Comparison of ENCODE assay signal across 22 mouse cellular contexts in genomic region chr6:149032198-149032597, GRCm38 (mm10).
A peak's percentile ranks its signal among the peaks of the same experiment; 100 is the strongest.
DNase-seq lines count a peak whose midpoint lies in the region; ATAC-seq and TF ChIP-seq lines count a peak whose summit lies in the region.
"Had no signal": no experiment of that assay in that cellular context is flagged by ENCODE, and none has a peak within 500 bp of the region (broad histone marks: within the 10 kb centered on the region; RNA-seq: fewer than 3 reads in every experiment).

No protein-coding gene starts in this region.

- no peaks in the 10 kb centered on the region for H3K4me1 ChIP-seq in liver, postnatal 0 days (ENCODE audit: insufficient read depth)
- H3K4me1 ChIP-seq: embryonic facial prominence, embryonic 13.5 days; embryonic facial prominence, embryonic 15.5 days; forebrain, embryonic 10.5 days; forebrain, embryonic 12.5 days had no signal

- H3K27ac ChIP-seq in liver, postnatal 0 days (ENCODE audit: low read depth), result no peak overlapping the region
- H3K27ac ChIP-seq: embryonic facial prominence, embryonic 13.5 days; embryonic facial prominence, embryonic 15.5 days; forebrain, embryonic 10.5 days; forebrain, embryonic 12.5 days had no signal

- H3K4me3 ChIP-seq in liver, postnatal 0 days (ENCODE audit: low read depth, low read length), result no peak overlapping the region
- H3K4me3 ChIP-seq: embryonic facial prominence, embryonic 13.5 days; embryonic facial prominence, embryonic 15.5 days; erythroblast, embryonic 14.5 days; forebrain, embryonic 10.5 days; forebrain, embryonic 12.5 days had no signal

- no peak for TF ChIP-seq CTCF in liver, postnatal 0 days (IDR thresholded peaks at IDR 0.05; ENCODE audit: low read depth)

- 88% methylated on average over 5 of the region's 5 CpGs for WGBS in liver, postnatal 0 days (ENCODE audit: insufficient replicate concordance)

- H3K4me2 ChIP-seq in liver, postnatal 0 days (ENCODE audit: low read depth, low read length), result no peak overlapping the region
- H3K4me2 ChIP-seq: embryonic facial prominence, embryonic 13.5 days; embryonic facial prominence, embryonic 15.5 days; forebrain, embryonic 12.5 days had no signal

- H3K9ac ChIP-seq in liver, postnatal 0 days (replicated peaks), result no peak overlapping the region
- H3K9ac ChIP-seq: embryonic facial prominence, embryonic 13.5 days; embryonic facial prominence, embryonic 15.5 days; forebrain, embryonic 12.5 days had no signal

- H3K9me3 ChIP-seq in liver, postnatal 0 days (ENCODE audit: low read length), result no peaks in the 10 kb centered on the region
- H3K9me3 ChIP-seq: embryonic facial prominence, embryonic 13.5 days; embryonic facial prominence, embryonic 15.5 days; forebrain, embryonic 10.5 days; forebrain, embryonic 12.5 days had no signal

- TF ChIP-seq EP300 in liver, postnatal 0 days (IDR thresholded peaks at IDR 0.05; ENCODE audit: low read depth), result no peak

- H3K27me3 ChIP-seq in liver, postnatal 0 days (ENCODE audit: insufficient read depth, low read length), result no peaks in the 10 kb centered on the region
- H3K27me3 ChIP-seq: embryonic facial prominence, embryonic 13.5 days; embryonic facial prominence, embryonic 15.5 days; forebrain, embryonic 12.5 days had no signal

- peaks cover 9% of the 10 kb centered on the region for H3K36me3 ChIP-seq in liver, postnatal 0 days (replicated peaks; ENCODE audit: insufficient read depth, low read length)
- H3K36me3 ChIP-seq: embryonic facial prominence, embryonic 15.5 days had no signal

- ATAC-seq in liver, postnatal 0 days, result no peak
- no peak for ATAC-seq in megakaryocyte, adult 5-6 weeks (ENCODE audit: poor library complexity, severe bottlenecking)
- ATAC-seq: forebrain, embryonic 14.5 days; forebrain, embryonic 16.5 days had no signal

- DNase-seq in adrenal gland, adult 8-10 months, result peak; percentile 21
- no peak for DNase-seq in adrenal gland, postnatal 4 days (ENCODE audit: low spot score in 2 of 2)
- DNase-seq in adrenal gland, postnatal 10 days, result peak; percentile 22
- DNase-seq in adrenal gland, postnatal 14 days, result peak; percentile 44
- peak; percentile 26 for DNase-seq in brain, adult 2 months (ENCODE audit: low read depth, low spot score)
- no peak for DNase-seq in liver, postnatal 0 days
- no peak for DNase-seq in left cerebral cortex, adult 8-10 months (ENCODE audit: low spot score in 2 of 2)
- DNase-seq: cerebellum, adult 11 months; cerebellum, adult 18-20 months; cerebellum, adult 8-10 months; cerebellum, adult 9-11 months; cerebellum, postnatal 14 days; cerebellum, postnatal 36 days; embryo, embryonic 11 days had no signal

Comparison
In these comparisons a context has a peak if more than half of its experiments do, and no peak if none do; other contexts are left out.
1. DNase-seq: peak in adrenal gland, adult 8-10 months (single experiment), adrenal gland, postnatal 10 days (single experiment), adrenal gland, postnatal 14 days (single experiment) and brain, adult 2 months (single experiment); none in adrenal gland, postnatal 4 days (0 of 2), liver, postnatal 0 days (single experiment) and left cerebral cortex, adult 8-10 months (0 of 2).